Comparison of ENCODE assay signal across 8 mouse cellular contexts in the genomic region with DNA sequence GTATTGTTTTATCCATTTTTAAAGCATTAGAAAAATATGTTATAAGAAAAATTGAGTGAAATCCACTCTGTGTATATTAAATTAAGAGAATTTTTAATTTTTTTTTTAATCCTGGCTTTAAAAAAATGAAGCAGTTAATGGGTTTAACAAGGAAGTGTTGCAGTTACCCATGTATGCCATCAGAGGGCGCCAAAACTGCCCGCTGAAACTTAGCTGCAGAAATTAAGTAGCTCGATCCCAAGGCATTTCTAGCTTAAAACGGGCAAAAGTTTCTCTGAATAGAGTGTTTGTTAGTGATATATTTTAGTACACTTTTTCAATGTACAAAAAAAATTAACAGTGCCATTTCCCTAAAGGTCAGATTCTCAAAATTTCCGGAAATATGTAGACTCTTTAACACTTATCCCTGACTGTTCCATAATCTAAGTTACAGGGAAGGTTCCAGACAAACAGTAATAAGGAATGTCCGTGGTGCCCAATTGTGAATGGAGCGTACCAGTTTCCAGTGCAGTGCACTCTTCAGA.
DNase-seq lines count a peak whose midpoint lies in the region; ATAC-seq lines count a peak whose summit lies in the region.

No protein-coding gene starts in this region.

- intact Hi-C loops in heart, postnatal 10 days (cut with DNase I): loop anchor here (5.0 kb wide), 1 partner anchor 121 kb away; no protein-coding TSS in a partner anchor
- intact Hi-C loops in left cerebral cortex, postnatal 14 days (cut with DNase I): loop anchor here (2.0 kb wide), 1 partner anchor 49 kb away; no protein-coding TSS in a partner anchor

- no peak overlapping the region for H3K4me2 ChIP-seq in hindbrain, embryonic 11.5 days (replicated peaks; ENCODE audit: low read depth, low read length)
- H3K4me2 ChIP-seq in hindbrain, embryonic 13.5 days: no peak overlapping the region

- no peak for ATAC-seq in hindbrain, embryonic 11.5 days (ENCODE audit: low FRiP score)
- ATAC-seq in hindbrain, embryonic 13.5 days (ENCODE audit: low FRiP score): no peak
- 0 out of 2 replicates have a peak, but pooled peaks have one; percentile 41 for ATAC-seq in megakaryocyte progenitor cell, adult 5-6 weeks (replicated peaks; ENCODE audit: poor library complexity)

- no peak overlapping the region for H3K9ac ChIP-seq in hindbrain, embryonic 11.5 days (ENCODE audit: low read depth, low read length)
- no peak overlapping the region for H3K9ac ChIP-seq in hindbrain, embryonic 13.5 days

- no peaks in the 10 kb centered on the region for H3K27me3 ChIP-seq in hindbrain, embryonic 11.5 days (ENCODE audit: control insufficient read depth, insufficient read depth, low read length)
- no peaks in the 10 kb centered on the region for H3K27me3 ChIP-seq in hindbrain, embryonic 13.5 days

- H3K4me1 ChIP-seq in hindbrain, embryonic 11.5 days (replicated peaks; ENCODE audit: control insufficient read depth, insufficient read depth, low read length): no peaks in the 10 kb centered on the region
- 0 out of 2 replicates have a peak, but pooled peaks cover 3% of the 10 kb centered on the region for H3K4me1 ChIP-seq in hindbrain, embryonic 13.5 days (replicated peaks)

- H3K36me3 ChIP-seq in hindbrain, embryonic 11.5 days (ENCODE audit: control insufficient read depth, insufficient read depth, low read length): no peaks in the 10 kb centered on the region
- H3K36me3 ChIP-seq in hindbrain, embryonic 13.5 days: no peaks in the 10 kb centered on the region

- DNase-seq in hindbrain, embryonic 11.5 days (ENCODE audit: low spot score): peak; percentile 71
- peak; percentile 72 for DNase-seq in Muller cell, postnatal 12 days (ENCODE audit: inconsistent ontology term)
- peak; percentile 80 for DNase-seq in embryo, embryonic 10.5 days (ENCODE audit: low spot score)
- peak; percentile 54 to 74 for DNase-seq in heart, postnatal 10 days
- peak; percentile 64 to 72 for DNase-seq in left cerebral cortex, postnatal 14 days (ENCODE audit: low spot score in 2 of 2)
- peak; percentile 71 for DNase-seq in testis, postnatal 10 days (ENCODE audit: low spot score)

- H3K27ac ChIP-seq in hindbrain, embryonic 11.5 days (ENCODE audit: low read depth, low read length): no peak overlapping the region
- H3K27ac ChIP-seq in hindbrain, embryonic 13.5 days: no peak overlapping the region

- WGBS in hindbrain, embryonic 11.5 days: 25% methylated on average over 7 of the region's 7 CpGs
- 21% methylated on average over 7 of the region's 7 CpGs for WGBS in hindbrain, embryonic 13.5 days

- no peaks in the 10 kb centered on the region for H3K9me3 ChIP-seq in hindbrain, embryonic 11.5 days (ENCODE audit: control insufficient read depth, low read length)
- H3K9me3 ChIP-seq in hindbrain, embryonic 13.5 days: no peaks in the 10 kb centered on the region

- H3K4me3 ChIP-seq in hindbrain, embryonic 11.5 days (ENCODE audit: low read depth, low read length): no peak overlapping the region
- H3K4me3 ChIP-seq in hindbrain, embryonic 13.5 days: no peak overlapping the region
